Mouse (Mus musculus) ES-Bruce4 (cell line): ENCODE data around the gene Itpkc. TPM values are rescaled to one million over a fixed set of nuclear protein-coding genes. Genes with fewer than 3 reads are reported as not detected.

Experiments used
- H3K27ac ChIP-seq: 2 replicates; pipeline ENCODE4 v1.5.1; 2012; ENCODE audit warnings: low read length, inconsistent platforms; ENCODE audit not compliant: insufficient read depth
- H3K27me3 ChIP-seq: 2 replicates; pipeline ENCODE4 v1.6.1; 2012; ENCODE audit warnings: mild to moderate bottlenecking, low read length, inconsistent platforms; ENCODE audit not compliant: control insufficient read depth, poor library complexity, insufficient read depth, severe bottlenecking
- H3K36me3 ChIP-seq: 2 replicates; pipeline ENCODE4 v1.6.1; 2012; ENCODE audit warnings: inconsistent platforms, mild to moderate bottlenecking, low read length, moderate library complexity; ENCODE audit not compliant: control insufficient read depth, poor library complexity, insufficient read depth, severe bottlenecking
- H3K4me1 ChIP-seq: one replicate; pipeline ENCODE4 v1.8.1; 2011; ENCODE audit warnings: low read length; ENCODE audit not compliant: control insufficient read depth, insufficient read depth
- H3K4me3 ChIP-seq: 2 replicates; pipeline ENCODE4 v1.5.1; 2011; ENCODE audit warnings: low read depth, mild to moderate bottlenecking, low read length
- H3K9ac ChIP-seq: 2 replicates; pipeline ENCODE4 v1.6.1; 2012; ENCODE audit warnings: low read depth, mild to moderate bottlenecking, inconsistent platforms; ENCODE audit not compliant: poor library complexity, severe bottlenecking
- H3K9me3 ChIP-seq: replicated peaks from 2 replicates; pipeline ENCODE4 v1.6.1; 2012; ENCODE audit warnings: mild to moderate bottlenecking, low read length, inconsistent platforms; ENCODE audit not compliant: control insufficient read depth, poor library complexity, insufficient read depth, severe bottlenecking
- CTCF ChIP-seq: IDR thresholded peaks from one replicate; pipeline ENCODE4 v1.8.1; 2011; ENCODE audit warnings: low read depth, low read length
- EP300 ChIP-seq: IDR thresholded peaks from 2 replicates; pipeline ENCODE4 v1.6.1; 2011; ENCODE audit warnings: low read depth, low read length; ENCODE audit not compliant: insufficient read depth
- POLR2A ChIP-seq: IDR thresholded peaks from one replicate; pipeline ENCODE4 v1.8.1; 2011; ENCODE audit warnings: low read length; ENCODE audit not compliant: insufficient read depth
- polyA plus RNA-seq: library from polyadenylated mRNA; stranded (reverse); fragments of >200 nt; gene quantifications from 2 replicates; pipeline ENCODE4 v1.2.4, GENCODE M21; 2011; ENCODE audit warnings: low read depth; ENCODE audit not compliant: missing spikeins, insufficient read depth, insufficient read length

The Itpkc gene
- polyA plus RNA-seq, 1 experiment: 11.3 TPM

- no peak overlapping the region for H3K27ac ChIP-seq
- TF ChIP-seq EP300 (no peak), POLR2A (no peak), CTCF (no peak)
- H3K4me3 ChIP-seq: no peak overlapping the region
- H3K9me3 ChIP-seq: no peaks in the 10 kb centered on the region
- H3K36me3 ChIP-seq: peaks cover 11% of the 10 kb centered on the region
- H3K27me3 ChIP-seq: no peaks in the 10 kb centered on the region
- H3K4me1 ChIP-seq: no peaks in the 10 kb centered on the region
- H3K9ac ChIP-seq: no peak overlapping the region
Measured at GRCm38 (mm10) chr7:27182498-27182897, 46.0 kb downstream of the Itpkc start.

GRCm38 (mm10) chr7:27180837-27181695 is 47.4 kb downstream of the Itpkc start, which contains the start of the genes Gm21983 and Mia:
Gm21983 (minus strand) TSS chr7:27181086.
Mia (minus strand) TSS chr7:27181157.
- Histone ChIP-seq H3K9me3 (no peaks in the 10 kb centered on the region), H3K36me3 (peaks cover 2% of the 10 kb centered on the region), H3K27ac (peak within 1 kb of the TSS; percentile 73), H3K9ac (peak within 1 kb of the TSS; percentile 61; the same call in 1 of the 2 replicates), H3K4me3 (peak within 1 kb of the TSS; percentile 6), H3K4me1 (no peaks in the 10 kb centered on the region), H3K27me3 (no peaks in the 10 kb centered on the region)
- TF ChIP-seq POLR2A (no peak), CTCF (no peak), EP300 (no peak)

- Histone ChIP-seq H3K4me3 (no peak overlapping the region), H3K36me3 (no peaks in the 10 kb centered on the region), H3K27ac (peak overlapping the region; percentile 66), H3K9ac (peak overlapping the region; percentile 61; the same call in 1 of the 2 replicates), H3K4me1 (no peaks in the 10 kb centered on the region), H3K9me3 (no peaks in the 10 kb centered on the region), H3K27me3 (no peaks in the 10 kb centered on the region)
- TF ChIP-seq POLR2A: no peak
- no peak for TF ChIP-seq EP300
- TF ChIP-seq CTCF: no peak
Measured at GRCm38 (mm10) chr7:27180036-27180435, 48.4 kb downstream of the Itpkc start.

GRCm38 (mm10) chr7:27179217-27179918 is 49.1 kb downstream of the Itpkc start:
- Histone ChIP-seq H3K4me1 (no peaks in the 10 kb centered on the region), H3K36me3 (no peaks in the 10 kb centered on the region), H3K9me3 (no peaks in the 10 kb centered on the region), H3K4me3 (peak overlapping the region; percentile 78), H3K27ac (peak overlapping the region; percentile 66), H3K27me3 (no peaks in the 10 kb centered on the region), H3K9ac (peak overlapping the region; percentile 61)
- TF ChIP-seq EP300 (no peak), CTCF (no peak), POLR2A (no peak)

GRCm38 (mm10) chr7:27178324-27179216 is 49.9 kb downstream of the Itpkc start, which contains the start of gene Rab4b:
Rab4b (minus strand) TSS chr7:27178896.
- TF ChIP-seq CTCF (no peak), POLR2A (peak; percentile 61), EP300 (no peak)
- peaks cover 3% of the 10 kb centered on the region for H3K4me1 ChIP-seq
- H3K4me3 ChIP-seq: peak within 1 kb of the TSS; percentile 81
- H3K9me3 ChIP-seq: no peaks in the 10 kb centered on the region
- H3K27me3 ChIP-seq: no peaks in the 10 kb centered on the region
- H3K36me3 ChIP-seq: no peaks in the 10 kb centered on the region
- H3K27ac ChIP-seq: peak within 1 kb of the TSS; percentile 66
- H3K9ac ChIP-seq: peak within 1 kb of the TSS; percentile 73
